Mouse (Mus musculus) hindbrain, embryonic 14.5 days (tissue): Measurements from ENCODE around the gene Brd7. TPM values are rescaled to one million over a fixed set of nuclear protein-coding genes. Genes with fewer than 3 reads are reported as not detected.

Experiments used
- ATAC-seq: fragments of 200-750 bp; cut with Nextera tagmentation; 2 replicates; pipeline ENCODE4 v1.8.0; 2017; ENCODE audit warnings: moderate number of reproducible peaks, mild to moderate bottlenecking, moderate TSS enrichment, moderate library complexity; ENCODE audit not compliant: low FRiP score
- DNase-seq: peaks from one replicate; pipeline ENCODE4 v3.0.0-alpha.2; 2015; ENCODE audit warnings: low spot score
- H3K27ac ChIP-seq: fragments of 300-500 bp; sonication (generic); 2 replicates; pipeline ENCODE4 v1.5.1; 2014; ENCODE audit warnings: mild to moderate bottlenecking, moderate library complexity
- H3K27me3 ChIP-seq: fragments of 300-500 bp; sonication (generic); 2 replicates; pipeline ENCODE4 v1.6.1; 2014; ENCODE audit warnings: mild to moderate bottlenecking, low read length, mixed read lengths; ENCODE audit not compliant: control insufficient read depth, insufficient read depth
- H3K36me3 ChIP-seq: fragments of 300-500 bp; sonication (generic); replicated peaks from 2 replicates; pipeline ENCODE4 v1.6.1; 2014; ENCODE audit not compliant: control insufficient read depth, insufficient read depth
- H3K4me1 ChIP-seq: fragments of 300-500 bp; sonication (generic); replicated peaks from 2 replicates; pipeline ENCODE4 v1.6.1; 2014; ENCODE audit warnings: antibody characterized with exemption, low read length, mixed read lengths; ENCODE audit not compliant: control insufficient read depth, insufficient read depth
- H3K4me2 ChIP-seq: fragments of 300-500 bp; sonication (generic); replicated peaks from 2 replicates; pipeline ENCODE4 v1.6.1; 2014; ENCODE audit warnings: mild to moderate bottlenecking, moderate library complexity
- H3K4me3 ChIP-seq: fragments of 300-500 bp; sonication (generic); replicated peaks from 2 replicates; pipeline ENCODE4 v1.5.1; 2014; ENCODE audit warnings: mild to moderate bottlenecking, low read length
- H3K9ac ChIP-seq: fragments of 300-500 bp; sonication (generic); 2 replicates; pipeline ENCODE4 v1.6.1; 2014
- H3K9me3 ChIP-seq: fragments of 300-500 bp; sonication (generic); 2 replicates; pipeline ENCODE4 v1.6.1; 2016; ENCODE audit warnings: low read length; ENCODE audit not compliant: control insufficient read depth
- WGBS: fragments of 180-500 bp; shearing (Covaris S2); extraction: QIAGEN DNeasy Blood & Tissue Kit; methylation state at CpG from one replicate; pipeline ENCODE4 v1.1.7; 2014; 5-methylcytosine and 5-hydroxymethylcytosine counted together
- polyA plus RNA-seq: library from polyadenylated mRNA; unstranded; fragments of >200 nt; fragmentation: Nextera tagmentation; extraction: Ambion mirVana; gene quantifications from 2 replicates; pipeline ENCODE4 v1.2.1, GENCODE M21; 2014

The Brd7 gene
- polyA plus RNA-seq, 1 experiment from 2014 or later, result 63.9 TPM

GRCm38 (mm10) chr8:88284738-88285137 lies 77.3 kb downstream of the Brd7 start:
- Histone ChIP-seq H3K4me3 (no peak overlapping the region), H3K27ac (no peak overlapping the region), H3K36me3 (no peaks in the 10 kb centered on the region), H3K27me3 (no peaks in the 10 kb centered on the region), H3K4me1 (no peaks in the 10 kb centered on the region), H3K9me3 (no peaks in the 10 kb centered on the region), H3K9ac (no peak overlapping the region), H3K4me2 (no peak overlapping the region)
- 63% methylated on average over 7 of the region's 7 CpGs for WGBS
- no peak for ATAC-seq
- DNase-seq, result no peak

- Histone ChIP-seq H3K27me3 (no peaks in the 10 kb centered on the region), H3K4me2 (no peak overlapping the region), H3K4me3 (no peak overlapping the region), H3K4me1 (no peaks in the 10 kb centered on the region), H3K9ac (no peak overlapping the region), H3K36me3 (no peaks in the 10 kb centered on the region), H3K9me3 (no peaks in the 10 kb centered on the region), H3K27ac (no peak overlapping the region)
- WGBS, result 82% methylated on average over 13 of the region's 13 CpGs
- ATAC-seq (no peak), DNase-seq (no peak)
Observed at GRCm38 (mm10) chr8:88283243-88284115, 78.5 kb downstream of the Brd7 start.

GRCm38 (mm10) chr8:88282684-88283083 lies 79.3 kb downstream of the Brd7 start:
- H3K4me3 ChIP-seq, result no peak overlapping the region
- no peak for ATAC-seq
- no peaks in the 10 kb centered on the region for H3K27me3 ChIP-seq
- H3K4me2 ChIP-seq, result no peak overlapping the region
- no peaks in the 10 kb centered on the region for H3K36me3 ChIP-seq
- no peaks in the 10 kb centered on the region for H3K4me1 ChIP-seq
- no peaks in the 10 kb centered on the region for H3K9me3 ChIP-seq
- no peak for DNase-seq
- no peak overlapping the region for H3K9ac ChIP-seq
- WGBS, result 49% methylated on average over 8 of the region's 8 CpGs
- H3K27ac ChIP-seq, result no peak overlapping the region

Other genes with a start within 250 kb of the Brd7 start
- 23.9 and 26.7 TPM in 2 replicates for gene Cnep1r1, start 243.4 kb downstream of the Brd7 start, polyA plus RNA-seq
- 39.0 and 39.2 TPM in 2 replicates for gene Heatr3, start 224.3 kb downstream of the Brd7 start, polyA plus RNA-seq
- gene Tent4b, start 163.0 kb downstream of the Brd7 start, polyA plus RNA-seq, result 17.1 and 18.7 TPM in 2 replicates
- gene Adcy7, start 89.8 kb downstream of the Brd7 start, polyA plus RNA-seq, result 4.9 and 6.3 TPM in 2 replicates
- 45.3 and 57.6 TPM in 2 replicates for gene Nkd1, start 159.2 kb upstream of the Brd7 start, polyA plus RNA-seq